Mouse (Mus musculus): ENCODE data around the gene Chmp5.
A peak's percentile ranks its signal among the peaks of the same experiment; 100 is the strongest.

Gene Chmp5

DNA sequence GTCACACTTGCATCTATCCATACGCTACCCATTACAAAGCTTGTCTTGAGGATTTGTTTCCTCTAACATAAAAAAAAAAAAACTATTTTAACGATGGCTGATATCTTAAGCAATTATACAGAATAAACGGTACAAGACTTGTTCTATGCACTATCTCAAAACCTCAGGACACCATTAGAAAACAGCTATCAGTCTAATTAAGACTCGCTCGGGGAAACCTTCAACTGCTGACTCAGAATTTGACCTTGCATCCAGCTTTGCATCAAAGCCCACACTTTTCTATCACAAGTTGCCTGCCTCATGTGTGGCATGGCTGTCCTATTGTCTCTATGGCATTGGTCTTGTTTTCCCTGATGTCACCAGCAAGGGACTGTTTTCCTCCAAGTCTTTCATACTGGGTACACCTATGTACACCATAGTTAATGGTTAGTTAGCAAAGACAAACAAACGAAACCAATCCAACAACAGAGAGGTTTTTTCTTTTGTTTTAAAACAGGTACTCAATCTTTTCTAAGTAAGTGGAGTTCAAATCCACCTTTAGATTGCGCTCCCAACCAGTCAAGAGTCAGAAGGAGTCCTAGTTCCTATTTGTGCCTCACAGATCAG is 1.6 kb upstream of the Chmp5 start:
- no peak for DNase-seq (ENCODE audit: low read depth, low spot score)

DNA sequence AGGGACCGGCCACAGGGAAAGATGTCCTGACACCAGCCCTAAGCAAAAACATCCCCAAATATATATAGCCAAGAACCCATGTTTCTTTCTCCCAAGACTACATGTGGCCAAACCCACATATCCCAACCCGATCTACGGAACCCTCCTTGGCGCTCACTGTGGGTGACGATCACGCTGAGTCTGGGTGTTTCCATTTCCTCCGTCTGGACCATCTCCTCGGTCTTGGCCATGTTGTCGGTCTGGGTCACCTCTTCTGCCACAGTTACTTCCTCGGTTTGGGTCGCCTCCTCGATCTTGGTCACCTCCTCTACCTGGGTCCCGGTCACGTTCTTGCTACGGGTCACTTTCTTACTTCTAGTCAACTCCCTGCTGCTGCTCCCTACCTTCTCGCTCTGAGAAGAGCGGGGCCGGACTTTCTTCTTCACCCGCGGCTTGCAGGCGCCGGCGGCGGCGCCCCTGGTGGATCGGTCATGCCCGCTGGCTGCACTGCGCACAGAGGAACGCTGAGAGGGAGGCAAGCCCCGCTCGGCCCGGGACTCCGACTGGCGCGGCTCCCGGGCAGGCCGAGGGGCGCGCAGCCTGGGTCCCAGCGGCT is 545 bp upstream of the Chmp5 start:
- DNase-seq (ENCODE audit: low read depth, low spot score), result no peak

DNA sequence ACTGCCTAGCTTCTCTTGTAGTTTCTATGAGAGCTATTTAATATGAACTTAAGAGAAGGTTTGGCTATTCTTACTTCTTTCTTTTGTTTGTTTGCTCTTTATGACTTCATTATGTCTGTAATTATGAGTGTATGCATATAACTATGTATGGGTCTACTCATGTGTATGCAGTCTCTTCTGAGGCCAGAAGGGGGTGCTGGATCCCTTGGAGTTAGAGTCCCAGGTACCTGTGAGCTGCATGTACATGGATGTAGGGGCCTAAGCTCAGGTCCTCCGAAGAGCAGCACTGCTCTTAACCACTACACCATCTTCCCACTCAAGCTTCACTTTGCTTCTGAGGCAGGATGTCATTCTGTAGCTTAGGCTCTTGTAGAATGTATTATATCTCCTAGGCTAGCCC is 5.3 kb downstream of the Chmp5 start:
- no peak for DNase-seq (ENCODE audit: low read depth, low spot score)

DNA sequence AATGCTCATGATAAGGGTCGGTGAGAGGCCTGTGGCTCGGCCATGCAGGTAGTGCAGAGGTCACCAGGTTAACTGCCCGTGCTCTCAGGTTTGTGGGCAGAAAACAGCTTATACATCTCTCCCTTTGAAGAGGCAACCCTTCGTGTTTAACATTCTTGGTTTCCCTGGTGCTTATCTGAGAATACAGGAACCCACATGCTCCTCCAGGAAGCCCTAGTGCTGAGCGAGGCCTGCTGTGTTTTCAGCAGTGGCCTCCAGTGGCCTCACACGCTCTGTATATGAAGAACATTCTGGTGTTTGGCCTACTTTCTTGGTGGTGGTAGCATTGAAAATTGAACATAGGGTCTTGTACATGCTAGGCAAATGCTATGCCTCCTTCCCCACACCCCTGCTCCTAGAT is 7.7 kb downstream of the Chmp5 start:
- no peak for DNase-seq (ENCODE audit: low read depth, low spot score)

DNA sequence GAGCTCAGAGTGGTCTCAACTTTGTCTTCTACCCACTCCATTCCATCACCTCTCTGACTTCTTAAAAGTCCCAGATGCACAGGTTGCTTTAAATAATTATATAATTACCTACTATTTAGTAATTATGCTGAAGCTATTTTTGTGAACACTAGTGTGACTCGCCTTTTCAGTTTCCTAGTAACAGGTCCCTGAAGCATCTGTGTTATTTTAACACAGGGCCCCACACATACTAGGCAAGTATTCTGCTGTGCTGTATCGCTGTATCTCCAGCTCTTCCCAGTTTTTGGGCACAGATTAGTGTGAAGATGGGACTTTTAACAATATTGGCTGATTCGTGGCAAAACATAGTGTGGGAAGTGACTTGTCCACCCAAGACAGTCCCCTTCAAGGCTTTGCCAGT is 15.3 kb downstream of the Chmp5 start:
- DNase-seq (ENCODE audit: low read depth, low spot score), result no peak

DNA sequence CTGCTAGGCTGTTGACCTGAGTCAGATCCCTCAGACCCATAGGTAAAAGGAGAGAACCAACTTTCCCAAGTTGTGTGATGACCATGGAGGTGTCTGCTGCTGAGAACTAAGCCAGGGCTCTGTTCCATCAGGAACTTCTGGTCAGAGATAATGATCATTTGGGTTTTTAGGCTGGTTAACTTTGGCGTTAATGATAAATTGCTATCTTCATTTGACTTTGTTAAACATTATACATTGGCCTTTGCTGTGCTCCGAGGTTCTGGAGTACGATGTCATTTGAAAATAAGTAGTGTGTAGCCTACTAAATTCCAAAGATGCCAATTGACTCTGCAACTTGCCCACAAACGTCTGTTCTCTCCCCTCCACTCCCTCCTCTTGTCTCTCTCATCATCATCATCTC is 21.0 kb downstream of the Chmp5 start:
- DNase-seq (ENCODE audit: low read depth, low spot score), result no peak

DNA sequence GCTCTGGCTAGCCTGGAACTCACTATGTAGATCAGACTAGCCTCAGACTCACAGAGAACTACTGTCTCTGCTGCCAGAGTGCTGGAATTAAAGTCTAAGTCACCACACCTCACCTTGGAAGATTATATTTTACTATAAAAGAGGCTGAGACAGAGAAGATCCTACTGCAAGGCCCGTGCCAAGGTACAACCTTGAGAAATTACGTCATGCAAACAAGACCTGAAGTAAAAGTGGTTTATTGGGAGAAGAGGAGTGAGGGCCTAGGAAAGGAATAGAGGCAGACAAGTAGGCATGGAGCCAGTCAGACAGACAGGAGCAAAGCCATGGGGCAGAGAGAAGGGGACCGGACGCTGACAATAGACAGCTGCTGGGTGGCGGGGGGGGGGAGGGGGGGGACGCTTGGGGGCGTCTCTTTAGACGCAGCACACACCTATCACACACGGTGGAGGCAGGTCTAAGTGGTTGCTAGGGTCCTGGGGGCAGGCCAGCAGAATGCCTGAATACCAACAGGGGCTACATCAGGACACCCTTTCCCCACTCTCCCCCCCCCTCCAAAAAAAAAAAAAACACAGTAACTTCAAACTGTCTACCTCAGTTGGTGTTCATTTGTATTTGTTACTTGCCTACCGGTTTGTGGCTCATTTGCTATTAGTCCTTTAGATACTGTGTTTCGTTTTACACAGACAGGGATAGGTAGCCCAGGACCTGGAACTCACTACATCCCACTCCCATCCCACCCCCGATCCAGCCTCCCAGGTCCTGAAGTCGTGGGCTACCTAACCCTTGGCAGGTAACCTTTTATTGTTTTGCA is 21.8 kb downstream of the Chmp5 start:
- DNase-seq (ENCODE audit: low read depth, low spot score), result no peak

DNA sequence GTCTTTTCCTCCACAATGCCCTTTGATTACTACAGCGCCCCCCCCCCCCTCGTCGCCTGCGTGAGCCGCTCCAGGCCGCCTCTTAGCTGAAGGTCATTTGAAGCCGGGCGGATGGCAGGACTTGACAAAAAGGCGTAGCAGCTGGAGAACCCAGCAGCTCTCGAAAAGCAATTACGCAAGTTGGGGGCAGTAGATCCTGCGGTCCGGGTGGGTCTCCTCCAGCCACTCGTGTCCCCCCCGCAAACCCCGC is 22.3 kb downstream of the Chmp5 start:
- DNase-seq (ENCODE audit: low read depth, low spot score), result no peak

DNA sequence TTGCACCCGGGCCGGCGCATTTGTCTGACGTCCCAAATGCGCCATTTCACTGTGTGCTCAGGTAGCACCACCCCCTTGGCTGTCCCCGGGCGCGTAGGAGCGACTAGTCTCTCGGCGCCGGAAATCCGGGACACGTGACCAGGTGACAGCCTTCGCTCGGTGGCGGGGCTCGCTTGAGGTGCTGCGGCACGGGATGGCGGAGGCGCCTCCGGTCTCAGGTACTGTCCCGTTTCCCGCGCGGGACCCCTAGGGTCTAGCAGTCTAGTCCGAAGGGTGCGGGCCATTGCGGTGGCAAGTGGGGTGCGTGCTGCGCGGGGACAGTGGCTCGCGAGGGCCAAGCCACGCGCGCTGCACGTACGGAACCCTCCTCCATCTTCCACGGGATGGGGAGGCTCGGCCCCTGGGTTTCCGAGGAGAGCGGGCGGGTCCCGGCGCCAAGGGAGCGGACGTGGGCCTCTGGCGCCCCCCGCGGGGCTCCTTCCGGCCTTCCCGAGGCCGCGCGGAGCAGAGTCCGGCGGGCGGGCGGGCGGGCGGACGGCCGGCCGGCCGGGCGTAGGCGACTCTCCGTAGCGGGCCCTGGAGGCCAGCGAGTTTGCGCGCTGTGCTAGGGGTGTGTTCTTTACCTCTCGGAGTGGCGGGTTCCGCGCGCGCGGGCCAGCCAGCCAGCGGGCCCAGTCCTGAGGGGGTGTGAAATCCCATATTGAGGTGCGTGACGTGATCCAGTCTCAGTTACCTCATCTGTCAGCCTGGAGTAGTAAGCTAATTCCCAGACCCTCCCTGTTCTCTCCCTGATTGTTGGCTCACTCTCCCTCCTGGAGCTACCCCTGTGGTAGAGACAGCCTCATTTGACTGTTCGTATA is 22.9 kb downstream of the Chmp5 start, which contains the start of gene Nfx1:
Nfx1 (plus strand) TSS at position 65 of the 860 bp plus-strand sequence.
- peak; percentile 93 for DNase-seq (ENCODE audit: low read depth, low spot score)

DNA sequence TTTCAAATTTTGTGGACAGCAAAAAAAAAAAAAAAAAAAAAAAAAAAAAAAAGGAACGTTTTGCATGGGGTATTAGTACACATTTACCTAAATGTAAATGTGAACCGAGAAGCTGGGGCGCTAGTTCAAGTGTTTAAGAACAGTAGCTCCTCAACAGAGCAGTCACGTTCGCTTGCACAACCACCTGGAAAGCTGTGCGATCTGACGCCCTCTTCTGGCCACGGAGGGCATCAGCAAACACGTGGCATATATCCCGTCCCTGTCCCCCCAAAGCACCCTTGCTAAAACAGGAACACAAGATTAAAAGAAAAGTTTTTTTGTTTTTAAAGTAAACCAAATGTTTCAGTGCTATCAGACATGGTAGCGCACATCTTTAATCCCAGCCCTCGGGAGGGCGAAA is 23.5 kb downstream of the Chmp5 start:
- peak; percentile 54 for DNase-seq (ENCODE audit: low read depth, low spot score)

DNA sequence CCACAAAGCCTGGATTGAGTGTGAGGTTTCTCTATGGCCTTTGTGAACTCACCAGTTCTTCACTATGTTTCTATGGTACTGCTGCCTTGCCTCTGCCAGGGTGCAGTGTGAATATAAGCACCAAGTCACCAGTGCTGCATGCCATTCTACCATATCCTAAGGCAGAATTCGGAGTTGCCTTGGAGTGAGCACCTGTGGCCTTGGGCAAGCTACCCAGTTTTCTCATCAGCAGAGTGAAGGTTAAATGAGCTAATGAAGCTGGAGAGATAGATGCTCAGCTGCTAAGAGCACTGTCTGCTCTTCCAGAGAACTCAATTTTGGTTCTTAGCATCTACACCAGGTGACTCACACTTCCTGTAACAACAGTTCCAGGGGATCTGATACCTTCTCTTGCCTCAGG is 25.8 kb downstream of the Chmp5 start:
- no peak for DNase-seq (ENCODE audit: low read depth, low spot score)

DNA sequence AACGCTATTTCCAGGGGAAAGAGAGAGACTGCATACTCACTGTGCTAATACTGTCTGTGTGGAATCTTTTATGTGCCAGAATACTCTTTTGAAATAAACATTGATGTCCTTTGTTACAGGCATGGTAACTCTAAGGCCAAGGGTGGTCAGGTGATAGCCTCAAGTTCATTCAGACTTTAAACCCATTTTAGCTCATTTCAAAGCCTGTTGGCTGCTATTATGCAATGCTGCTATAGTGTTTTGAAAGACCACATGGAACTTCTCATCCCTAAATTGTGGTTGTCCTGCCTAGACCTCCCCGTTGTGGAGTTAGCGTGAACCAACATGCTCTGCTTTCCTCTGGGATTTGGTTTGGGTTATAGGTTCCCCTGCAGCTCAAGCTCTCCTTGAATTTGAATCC is 27.5 kb downstream of the Chmp5 start:
- DNase-seq (ENCODE audit: low read depth, low spot score), result no peak

DNA sequence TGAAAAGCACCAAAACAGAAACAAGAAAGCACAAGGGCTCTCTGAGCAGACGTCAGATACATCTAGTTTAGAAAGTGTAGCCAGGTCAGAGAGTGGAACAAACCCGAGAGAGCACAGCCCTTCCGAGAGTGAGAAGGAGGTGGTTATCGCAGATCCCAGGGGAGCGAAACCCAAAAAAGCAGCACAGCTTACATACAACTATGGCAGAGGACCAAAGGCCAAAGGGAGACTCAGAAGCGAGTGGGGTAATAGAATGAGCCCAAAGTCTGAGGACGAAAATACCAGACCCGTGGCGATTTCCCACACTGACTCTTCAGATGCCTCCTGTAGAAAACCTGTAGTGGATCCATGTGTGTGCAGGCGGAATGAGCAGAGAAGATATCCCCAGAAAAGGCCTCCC is 28.4 kb downstream of the Chmp5 start:
- DNase-seq (ENCODE audit: low read depth, low spot score), result no peak

DNA sequence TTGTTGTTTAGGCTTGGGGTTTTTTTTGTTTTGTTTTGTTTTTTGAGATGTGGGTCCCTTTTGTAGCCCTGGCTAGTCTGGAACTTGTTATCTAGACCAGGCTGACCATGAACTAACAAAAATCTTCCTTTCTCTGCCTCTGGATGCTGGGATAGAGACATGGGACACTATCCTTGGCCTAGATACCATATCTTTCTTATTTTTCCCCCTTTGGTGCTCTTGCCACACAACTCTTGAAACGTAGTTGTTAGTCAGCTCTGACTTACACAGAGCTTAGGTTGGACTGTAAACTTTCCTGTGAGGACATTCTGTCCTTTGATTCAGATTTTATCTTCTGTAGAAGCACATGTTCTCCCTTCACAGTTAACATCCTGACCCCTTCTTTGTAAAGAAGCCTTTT is 31.2 kb downstream of the Chmp5 start:
- no peak for DNase-seq (ENCODE audit: low read depth, low spot score)

DNA sequence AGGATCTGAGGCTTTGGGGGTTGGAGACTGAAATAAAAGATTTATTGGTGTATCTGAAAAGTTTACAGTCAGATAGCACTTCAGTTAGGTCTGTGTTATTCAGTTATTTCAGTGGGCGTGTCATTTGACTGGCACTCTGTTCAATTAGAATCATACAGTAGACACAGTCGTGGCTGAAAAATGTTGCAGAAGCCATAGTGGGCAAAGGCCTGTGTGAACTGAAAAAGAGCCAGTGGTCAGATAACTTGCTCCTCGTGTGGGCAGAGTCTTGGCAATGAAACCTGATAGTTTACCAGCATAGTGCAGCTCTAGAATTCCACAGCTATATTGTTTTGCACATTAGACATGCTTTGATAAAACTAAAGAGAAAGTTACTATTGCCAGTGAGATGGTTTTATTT is 34.3 kb downstream of the Chmp5 start:
- DNase-seq (ENCODE audit: low read depth, low spot score), result no peak

DNA sequence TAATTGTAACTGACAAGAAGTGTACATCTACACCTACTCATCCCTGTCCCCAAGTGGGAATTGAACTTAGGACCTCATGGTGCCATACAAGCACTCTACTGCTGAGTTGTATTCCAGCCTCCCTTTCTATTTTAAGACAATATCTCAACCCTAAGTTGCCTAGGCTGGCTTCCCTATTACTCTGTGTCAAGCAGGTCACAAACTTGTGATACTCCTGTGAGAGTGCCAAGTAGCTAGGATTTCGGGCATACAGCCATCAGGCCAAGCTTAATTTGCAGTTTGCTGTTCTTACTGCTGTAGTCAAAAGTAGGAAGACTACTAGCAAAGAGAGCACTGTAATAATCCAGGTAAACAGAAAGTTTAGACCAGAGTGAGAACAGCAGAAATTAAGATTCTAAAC is 35.5 kb downstream of the Chmp5 start:
- no peak for DNase-seq (ENCODE audit: low read depth, low spot score)

DNA sequence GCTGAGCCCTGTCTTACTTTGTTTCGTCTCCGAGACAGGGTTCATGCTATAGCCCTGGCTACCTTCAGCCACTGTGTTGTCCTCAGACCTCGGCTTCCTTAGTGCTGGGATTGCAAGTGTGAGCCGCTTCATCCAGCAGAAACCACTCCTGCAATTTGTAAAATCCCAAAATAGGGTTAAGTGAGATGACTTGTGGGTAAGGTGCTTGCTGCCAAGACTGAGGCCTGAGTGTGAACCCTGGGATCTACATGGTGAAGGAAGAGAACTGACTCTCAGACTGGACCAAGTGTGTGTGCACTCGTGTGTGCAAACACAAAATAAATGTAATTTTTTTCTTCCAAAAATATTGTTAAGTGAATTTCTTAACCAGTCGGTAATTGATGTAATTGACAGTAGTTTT is 41.4 kb downstream of the Chmp5 start:
- no peak for DNase-seq (ENCODE audit: low read depth, low spot score)

DNA sequence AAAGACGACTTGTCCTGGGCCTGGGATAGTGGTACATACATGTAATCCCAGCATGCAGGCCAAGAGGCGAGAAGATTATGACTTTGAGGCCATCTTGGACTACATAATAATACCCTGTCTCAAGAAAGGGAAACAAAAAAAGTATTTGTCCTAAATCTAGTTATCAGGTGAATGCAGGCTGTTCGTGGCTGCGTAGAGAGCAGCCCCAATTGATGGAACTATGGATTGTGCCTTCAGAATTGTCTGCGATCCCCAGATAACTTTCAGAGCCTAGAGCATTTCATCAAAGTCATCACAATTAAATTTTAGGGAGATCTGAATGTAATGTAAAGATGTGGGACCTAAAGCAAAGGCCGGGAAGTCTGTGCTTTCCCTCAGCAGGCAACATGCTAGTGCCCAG is 48.1 kb downstream of the Chmp5 start:
- no peak for DNase-seq (ENCODE audit: low read depth, low spot score)

DNA sequence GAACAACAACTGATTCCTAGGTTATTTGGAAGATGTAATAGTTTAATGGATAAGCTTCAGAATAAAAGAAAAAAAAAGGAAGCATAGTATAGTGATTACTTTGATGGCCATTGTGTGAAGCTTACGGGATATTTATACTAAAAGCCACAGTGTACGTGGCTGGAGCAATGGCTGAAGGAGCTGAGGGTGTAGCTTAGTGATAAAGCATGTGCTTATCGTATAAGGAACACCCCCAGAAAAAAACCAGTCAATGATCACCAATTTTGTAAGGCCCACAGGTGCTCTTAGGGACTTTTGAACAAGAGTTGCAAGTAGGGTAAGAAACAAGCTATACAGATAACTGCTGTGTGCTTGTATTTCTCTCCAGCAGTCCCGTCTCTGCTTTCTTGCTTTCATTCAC is 49.7 kb downstream of the Chmp5 start:
- no peak for DNase-seq (ENCODE audit: low read depth, low spot score)

DNA sequence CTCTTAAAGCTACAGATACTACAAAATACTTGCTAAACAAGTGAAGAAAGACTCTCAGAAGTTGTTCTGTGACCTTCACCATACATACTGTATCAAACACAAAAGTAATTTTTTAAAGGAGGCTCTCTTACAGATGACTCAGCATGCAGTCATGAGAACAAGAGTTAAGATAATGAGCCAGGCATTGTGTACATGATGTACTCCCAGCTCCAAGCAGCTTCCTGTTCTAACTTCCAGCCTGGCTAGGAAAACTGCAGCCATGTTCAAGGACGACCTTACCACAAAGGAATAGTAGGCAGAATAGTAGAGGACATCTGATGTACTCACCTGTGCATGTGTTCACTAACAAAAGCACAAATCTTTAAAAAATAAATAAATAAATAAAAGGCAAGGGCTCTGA is 52.1 kb downstream of the Chmp5 start:
- no peak for DNase-seq (ENCODE audit: low read depth, low spot score)

DNA sequence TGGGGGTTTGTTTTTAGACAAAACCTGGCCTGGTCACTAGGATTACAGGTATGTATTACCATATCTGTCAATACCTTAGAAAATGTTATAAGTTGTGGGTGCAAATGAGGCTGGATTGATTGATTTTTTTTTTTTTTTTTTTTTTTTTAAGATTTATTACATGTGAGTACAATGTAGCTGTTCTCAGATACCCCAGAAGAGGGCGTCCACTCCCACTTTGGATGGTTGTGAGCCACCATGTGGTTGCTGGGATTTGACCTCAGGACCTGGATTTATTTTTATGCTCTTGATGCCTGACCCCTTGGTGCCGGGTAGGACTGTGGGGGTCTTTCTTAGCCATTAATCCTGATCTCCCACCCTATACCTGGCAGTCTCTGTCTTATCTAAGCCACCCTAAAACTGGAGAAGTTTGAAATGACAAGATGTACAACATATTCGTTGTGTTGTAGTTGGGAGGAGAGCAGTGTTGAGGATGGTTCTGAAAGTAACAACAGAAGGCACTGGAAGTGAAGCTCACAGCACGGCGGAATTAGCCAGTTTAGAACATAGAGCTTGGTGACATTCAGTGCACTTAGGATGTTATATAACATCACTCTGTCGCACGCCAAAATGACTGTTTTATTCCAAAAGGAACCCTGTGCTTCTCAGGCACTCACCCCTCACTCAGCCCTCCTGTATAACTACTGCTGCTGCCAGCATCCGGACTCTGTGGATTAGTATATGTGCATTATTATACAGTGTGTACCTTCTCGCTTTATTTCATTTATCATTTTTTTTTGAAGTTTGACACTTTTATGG is 52.8 kb downstream of the Chmp5 start:
- no peak for DNase-seq (ENCODE audit: low read depth, low spot score)

DNA sequence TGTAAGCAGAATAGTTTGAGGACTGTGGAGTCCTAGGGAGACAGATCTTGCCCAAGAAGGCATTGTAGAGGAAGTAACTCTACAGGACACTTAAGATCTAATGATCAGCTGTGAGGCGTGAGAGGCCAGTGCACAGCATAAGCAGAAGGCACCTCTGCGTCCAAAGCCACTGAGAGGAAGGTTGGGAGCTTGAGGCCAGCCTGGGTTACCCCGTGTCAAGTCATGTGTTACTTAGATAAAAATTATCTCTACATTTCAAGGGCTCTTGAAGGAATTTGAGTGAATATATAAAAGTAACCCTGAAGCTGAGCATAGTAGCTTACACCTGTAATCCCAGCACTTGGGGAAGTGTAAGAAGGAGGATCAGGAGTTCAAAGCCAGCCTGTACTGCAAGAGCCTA is 65.1 kb downstream of the Chmp5 start:
- no peak for DNase-seq (ENCODE audit: low read depth, low spot score)

All from forelimb bud, embryonic 11.5 days (tissue).